23 mouse cellular contexts compared by ENCODE assay signal in genomic region chr2:129622918-129623317, GRCm38 (mm10). TPM values are rescaled to one million over a fixed set of nuclear protein-coding genes. Genes with fewer than 3 reads are reported as not detected.
DNase-seq lines count a peak whose midpoint lies in the region; ATAC-seq lines count a peak whose summit lies in the region.
"Had no signal": no experiment of that assay in that cellular context is flagged by ENCODE, and none has a peak within 500 bp of the region (broad histone marks: within the 10 kb centered on the region; RNA-seq: fewer than 3 reads in every experiment).

No protein-coding gene starts in this region.

- ATAC-seq in cerebellum, adult (ENCODE audit: insufficient number of reproducible peaks, low FRiP score, low TSS enrichment) = no peak
- ATAC-seq: activated CD4-positive, CD25-positive, alpha-beta regulatory T cell, adult 4 months; forebrain, embryonic 13.5 days; hindbrain, postnatal 0 days; intestine, embryonic 15.5 days; midbrain, embryonic 15.5 days had no signal

- peak; percentile 11 for DNase-seq in cerebellum, adult 11 months
- peak; percentile 70 for DNase-seq in heart, adult 11 months
- no peak for DNase-seq in heart, adult 9 months (ENCODE audit: low spot score in 2 of 2)
- DNase-seq in layer of hippocampus, postnatal 10 days (ENCODE audit: low spot score in 2 of 2) = peak; percentile 8 to 12
- DNase-seq in layer of hippocampus, postnatal 14 days (ENCODE audit: low spot score in 2 of 2) = no peak
- peak; percentile 10 to 47 for DNase-seq in spleen, postnatal 4 days (ENCODE audit: low spot score in 2 of 2)
- DNase-seq in spleen, adult 18-20 months = no peak
- DNase-seq: adrenal gland, adult 2 months; adrenal gland, postnatal 36 days; gastrocnemius, postnatal 14 days; heart, postnatal 14 days; kidney, adult 2 months; kidney, postnatal 36 days; liver; lung, embryonic 14.5 days; lung, postnatal 14 days; right cerebral cortex, postnatal 25 days had no signal

RNA-seq across cellular contexts. Expression of gene Sirpa, which starts 30.3 kb away (rescaled TPM):
- total RNA-seq in layer of hippocampus, postnatal 10 days (2021) = 100 to 1,000 TPM; 207 to 208 TPM
- 100 to 1,000 TPM; 255 to 279 TPM for total RNA-seq in layer of hippocampus, postnatal 14 days (2021)

Comparison
In these comparisons a context has a peak if more than half of its experiments do, and no peak if none do; other contexts are left out.
1. DNase-seq: peak in cerebellum, adult 11 months (single experiment), heart, adult 11 months (single experiment), layer of hippocampus, postnatal 10 days (2 of 2) and spleen, postnatal 4 days (2 of 2); none in heart, adult 9 months (0 of 2), layer of hippocampus, postnatal 14 days (0 of 2) and spleen, adult 18-20 months (0 of 2).